Mouse (Mus musculus) cerebellum, adult 2 months (tissue): Measurements from ENCODE around the gene Itgb5.

Experiments used
- CTCF ChIP-seq: fragments of 200-500 bp; IDR thresholded peaks from 2 replicates; pipeline ENCODE4 v1.5.1; 2011; ENCODE audit warnings: low read depth, mild to moderate bottlenecking, control low read depth, low read length, moderate library complexity, borderline replicate concordance; ENCODE audit not compliant: insufficient read depth
- POLR2A ChIP-seq: fragments of 200-500 bp; IDR thresholded peaks from 2 replicates; pipeline ENCODE4 v1.6.1; 2011; ENCODE audit warnings: low read length, control low read depth, borderline replicate concordance; ENCODE audit not compliant: insufficient read depth

DNA sequence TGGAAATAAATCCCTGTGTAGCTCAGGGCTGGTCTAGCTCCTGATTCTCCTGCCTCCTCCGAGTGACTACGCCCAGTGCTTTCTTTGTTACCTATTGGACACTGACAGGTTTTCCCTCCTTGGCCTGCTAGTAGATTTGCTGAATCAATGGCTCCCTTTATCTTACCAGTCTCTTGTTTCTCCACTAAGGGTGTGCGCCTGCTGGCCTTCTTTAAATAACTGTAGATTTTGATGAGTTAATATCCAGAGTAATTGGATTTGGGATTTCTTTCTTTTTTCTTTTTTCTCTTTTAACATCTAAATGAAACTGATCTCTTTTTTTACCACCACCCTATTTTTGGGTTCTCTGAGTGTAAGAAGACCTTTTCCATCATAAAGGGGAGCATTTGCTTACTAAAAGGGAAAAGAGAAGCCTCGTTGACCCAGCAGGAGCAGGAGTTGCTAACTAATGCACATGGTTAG, 14.7 kb downstream of the Itgb5 start:
- no peak for TF ChIP-seq CTCF
- no peak for TF ChIP-seq POLR2A
